Mouse (Mus musculus): ENCODE results near the gene Exoc6b. TPM values are rescaled to one million over a fixed set of nuclear protein-coding genes. Genes with fewer than 3 reads are reported as not detected.

Exoc6b gene
- total and polyA plus RNA-seq, 2 experiments from 2014 or later, result 8.0 to 10.2 TPM

DNA sequence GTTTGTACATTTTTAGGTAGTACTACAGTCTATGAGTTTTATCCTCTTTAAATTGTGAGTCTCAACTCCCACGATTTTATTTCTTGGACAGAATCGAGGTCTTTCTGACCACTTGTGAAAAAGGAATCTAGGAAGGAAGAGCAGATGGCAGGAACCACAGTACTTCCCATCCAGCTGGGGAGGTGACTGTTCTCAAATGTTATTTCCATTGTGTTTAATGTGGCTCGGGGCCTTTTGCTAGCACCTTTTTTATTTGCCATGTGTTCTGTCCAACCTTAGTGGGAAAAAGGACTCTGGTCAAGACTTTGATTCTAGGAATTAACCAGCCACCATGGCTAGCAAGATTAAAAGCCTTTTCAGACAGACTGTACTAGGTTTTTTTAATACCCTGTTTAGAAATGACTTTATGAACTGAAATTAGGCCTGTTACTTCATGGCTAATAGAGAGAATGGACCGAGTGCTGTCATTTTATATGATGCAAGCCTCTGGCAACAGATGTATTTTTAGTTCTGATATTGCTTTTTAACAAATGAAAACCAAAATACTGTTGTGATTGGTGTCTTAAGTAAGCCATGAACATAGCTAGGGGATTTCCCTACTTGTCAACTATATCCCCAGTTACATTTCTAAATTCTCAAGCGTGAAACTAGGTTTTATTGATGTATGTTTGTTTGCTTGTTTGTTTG, 104.4 kb downstream of the Exoc6b start:
- no peaks in the 10 kb centered on the region for H3K9me3 ChIP-seq (replicated peaks; ENCODE audit: control insufficient read depth, low read length)
- H3K9ac ChIP-seq (replicated peaks; ENCODE audit: low read depth, low read length), result no peak overlapping the region
- no peaks in the 10 kb centered on the region for H3K4me1 ChIP-seq (ENCODE audit: control insufficient read depth, insufficient read depth)
- no peak for ATAC-seq (ENCODE audit: insufficient read depth, low read depth)
- TF ChIP-seq CTCF (IDR thresholded peaks at IDR 0.05; ENCODE audit: low read depth), result no peak
- TF ChIP-seq EP300 (IDR thresholded peaks at IDR 0.05; ENCODE audit: low read depth), result no peak
- WGBS, result 73% methylated on average over 5 of the region's 5 CpGs
- DNase-seq (ENCODE audit: low spot score), result no peak
- H3K4me2 ChIP-seq (ENCODE audit: low read depth, low read length), result no peak overlapping the region
- no peak overlapping the region for H3K4me3 ChIP-seq (ENCODE audit: low read depth, low read length)
- no peaks in the 10 kb centered on the region for H3K27me3 ChIP-seq (ENCODE audit: control insufficient read depth, insufficient read depth, low read length)
- no peaks in the 10 kb centered on the region for H3K36me3 ChIP-seq (replicated peaks; ENCODE audit: control insufficient read depth, insufficient read depth, low read length)
- no peak overlapping the region for H3K27ac ChIP-seq (ENCODE audit: low read depth)

DNA sequence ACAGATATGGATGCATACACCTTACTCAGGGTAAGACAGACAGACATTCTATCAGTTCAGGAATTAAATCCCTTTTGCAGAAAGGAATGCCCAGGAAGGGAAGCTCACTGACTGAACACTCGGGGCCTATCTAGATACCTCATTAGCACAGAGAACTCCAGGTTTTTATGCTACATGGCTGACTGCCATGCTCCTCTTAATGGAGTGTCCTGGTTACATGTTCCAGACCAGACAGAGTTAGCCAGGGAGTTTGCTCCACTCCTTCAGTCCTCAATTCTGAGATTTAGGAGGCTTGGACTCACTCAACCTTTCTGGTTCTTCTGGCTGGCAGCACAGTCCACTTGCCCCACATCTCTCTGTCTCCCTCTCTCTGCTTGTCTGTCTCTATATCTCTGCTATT, 106.3 kb downstream of the Exoc6b start:
- 26% methylated on average over 1 of the region's 1 CpGs for WGBS
- no peak for ATAC-seq (ENCODE audit: insufficient read depth, low read depth)
- TF ChIP-seq CTCF (IDR thresholded peaks at IDR 0.05; ENCODE audit: low read depth) (no peak), EP300 (IDR thresholded peaks at IDR 0.05; ENCODE audit: low read depth) (no peak)

DNA sequence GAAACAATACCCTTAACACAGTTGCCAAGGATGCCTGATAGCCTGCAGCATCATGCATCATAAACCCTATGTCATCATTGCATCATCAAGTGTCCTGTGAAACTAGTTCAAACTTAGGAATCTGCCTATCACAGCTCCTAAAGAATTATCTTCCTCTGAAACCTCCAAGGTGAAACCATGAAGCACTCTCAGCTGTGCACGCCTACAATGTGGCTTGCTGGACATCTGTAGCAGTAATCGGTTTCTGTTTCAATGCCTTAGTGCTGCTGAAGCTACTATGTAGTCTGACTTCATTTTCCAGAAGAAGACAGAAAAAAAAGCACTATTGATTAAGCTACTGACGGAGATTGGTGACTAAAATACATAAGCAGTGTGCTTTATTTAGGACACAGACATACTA, 107.5 kb downstream of the Exoc6b start:
- Histone ChIP-seq H3K4me2 (ENCODE audit: low read depth, low read length) (no peak overlapping the region), H3K4me1 (ENCODE audit: control insufficient read depth, insufficient read depth) (no peaks in the 10 kb centered on the region), H3K9ac (replicated peaks; ENCODE audit: low read depth, low read length) (no peak overlapping the region), H3K4me3 (ENCODE audit: low read depth, low read length) (no peak overlapping the region), H3K9me3 (replicated peaks; ENCODE audit: control insufficient read depth, low read length) (no peaks in the 10 kb centered on the region), H3K36me3 (replicated peaks; ENCODE audit: control insufficient read depth, insufficient read depth, low read length) (no peaks in the 10 kb centered on the region), H3K27me3 (ENCODE audit: control insufficient read depth, insufficient read depth, low read length) (no peaks in the 10 kb centered on the region), H3K27ac (ENCODE audit: low read depth) (no peak overlapping the region)
- WGBS, result 88% methylated on average over 3 of the region's 3 CpGs
- no peak for ATAC-seq (ENCODE audit: insufficient read depth, low read depth)
- no peak for TF ChIP-seq CTCF (IDR thresholded peaks at IDR 0.05; ENCODE audit: low read depth)
- TF ChIP-seq EP300 (IDR thresholded peaks at IDR 0.05; ENCODE audit: low read depth), result no peak
- no peak for DNase-seq (ENCODE audit: low spot score)

More for the DNA sequence above, 106.3 kb downstream of the Exoc6b start:
- Histone ChIP-seq H3K4me3 (ENCODE audit: low read depth, low read length) (no peak overlapping the region), H3K4me1 (ENCODE audit: control insufficient read depth, insufficient read depth) (no peaks in the 10 kb centered on the region), H3K9me3 (replicated peaks; ENCODE audit: control insufficient read depth, low read length) (no peaks in the 10 kb centered on the region), H3K4me2 (ENCODE audit: low read depth, low read length) (no peak overlapping the region), H3K27ac (ENCODE audit: low read depth) (no peak overlapping the region), H3K9ac (replicated peaks; ENCODE audit: low read depth, low read length) (no peak overlapping the region), H3K36me3 (replicated peaks; ENCODE audit: control insufficient read depth, insufficient read depth, low read length) (no peaks in the 10 kb centered on the region), H3K27me3 (ENCODE audit: control insufficient read depth, insufficient read depth, low read length) (no peaks in the 10 kb centered on the region)
- no peak for DNase-seq (ENCODE audit: low spot score)

DNA sequence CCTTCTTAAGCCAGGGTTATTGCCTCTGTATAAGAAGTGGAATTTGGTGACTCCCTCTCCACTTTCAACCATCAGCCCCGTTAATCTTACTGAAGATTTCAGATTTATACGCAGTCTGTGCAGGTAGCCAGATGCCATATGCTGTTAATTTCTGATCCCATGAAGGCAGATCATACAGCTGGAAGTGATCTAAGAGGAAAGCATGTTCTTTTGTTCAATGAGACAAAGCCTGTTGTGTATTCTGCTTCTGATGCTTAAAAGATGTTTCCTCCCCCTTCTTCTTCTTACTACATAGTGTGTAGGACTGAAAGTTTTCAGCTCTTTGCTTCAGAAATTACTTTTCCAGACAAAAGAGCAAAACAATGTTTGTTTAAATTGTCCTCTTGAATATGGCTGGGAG, 109.8 kb downstream of the Exoc6b start:
- Histone ChIP-seq H3K27me3 (ENCODE audit: control insufficient read depth, insufficient read depth, low read length) (no peaks in the 10 kb centered on the region), H3K4me1 (ENCODE audit: control insufficient read depth, insufficient read depth) (no peaks in the 10 kb centered on the region), H3K9ac (replicated peaks; ENCODE audit: low read depth, low read length) (no peak overlapping the region), H3K36me3 (replicated peaks; ENCODE audit: control insufficient read depth, insufficient read depth, low read length) (no peaks in the 10 kb centered on the region), H3K4me2 (ENCODE audit: low read depth, low read length) (no peak overlapping the region), H3K27ac (ENCODE audit: low read depth) (no peak overlapping the region), H3K9me3 (replicated peaks; ENCODE audit: control insufficient read depth, low read length) (no peaks in the 10 kb centered on the region), H3K4me3 (ENCODE audit: low read depth, low read length) (no peak overlapping the region)
- no peak for ATAC-seq (ENCODE audit: insufficient read depth, low read depth)
- DNase-seq (ENCODE audit: low spot score), result no peak
- 83% methylated on average over 2 of the region's 2 CpGs for WGBS
- no peak for TF ChIP-seq CTCF (IDR thresholded peaks at IDR 0.05; ENCODE audit: low read depth)
- no peak for TF ChIP-seq EP300 (IDR thresholded peaks at IDR 0.05; ENCODE audit: low read depth)

DNA sequence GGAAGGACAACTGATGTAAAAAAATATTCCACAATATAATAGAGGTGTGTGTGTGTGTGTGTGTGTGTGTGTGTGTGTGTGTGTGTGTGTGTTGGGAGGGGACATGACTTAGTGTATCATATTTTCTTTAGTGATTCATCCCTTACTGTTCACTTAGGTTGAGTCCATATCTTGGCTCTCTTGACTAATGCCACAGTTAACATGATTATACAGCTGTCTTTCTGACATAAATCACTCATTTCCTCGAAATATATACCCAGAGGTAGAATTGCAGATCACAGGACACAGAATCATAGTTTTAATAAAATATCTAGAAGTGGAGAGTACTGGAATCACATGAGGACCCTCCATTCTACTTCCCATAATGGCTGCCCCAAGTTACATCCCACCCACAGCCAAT, 117.7 kb downstream of the Exoc6b start:
- TF ChIP-seq EP300 (IDR thresholded peaks at IDR 0.05; ENCODE audit: low read depth) (no peak), CTCF (IDR thresholded peaks at IDR 0.05; ENCODE audit: low read depth) (no peak)
- WGBS, result 76% methylated on average over 1 of the region's 1 CpGs
- Histone ChIP-seq H3K4me3 (ENCODE audit: low read depth, low read length) (no peak overlapping the region), H3K9ac (replicated peaks; ENCODE audit: low read depth, low read length) (no peak overlapping the region), H3K4me1 (ENCODE audit: control insufficient read depth, insufficient read depth) (no peaks in the 10 kb centered on the region), H3K36me3 (replicated peaks; ENCODE audit: control insufficient read depth, insufficient read depth, low read length) (no peaks in the 10 kb centered on the region), H3K27ac (ENCODE audit: low read depth) (no peak overlapping the region), H3K4me2 (ENCODE audit: low read depth, low read length) (no peak overlapping the region), H3K9me3 (replicated peaks; ENCODE audit: control insufficient read depth, low read length) (no peaks in the 10 kb centered on the region), H3K27me3 (ENCODE audit: control insufficient read depth, insufficient read depth, low read length) (no peaks in the 10 kb centered on the region)
- ATAC-seq (ENCODE audit: insufficient read depth, low read depth) (no peak), DNase-seq (ENCODE audit: low spot score) (no peak)

- Histone ChIP-seq H3K36me3 (replicated peaks; ENCODE audit: control insufficient read depth, insufficient read depth, low read length) (no peaks in the 10 kb centered on the region), H3K4me3 (ENCODE audit: low read depth, low read length) (no peak overlapping the region), H3K9me3 (replicated peaks; ENCODE audit: control insufficient read depth, low read length) (no peaks in the 10 kb centered on the region), H3K27ac (ENCODE audit: low read depth) (no peak overlapping the region), H3K9ac (replicated peaks; ENCODE audit: low read depth, low read length) (no peak overlapping the region), H3K4me1 (ENCODE audit: control insufficient read depth, insufficient read depth) (0 out of 2 replicates have a peak, but pooled peaks cover 3% of the 10 kb centered on the region), H3K27me3 (ENCODE audit: control insufficient read depth, insufficient read depth, low read length) (no peaks in the 10 kb centered on the region), H3K4me2 (ENCODE audit: low read depth, low read length) (no peak overlapping the region)
- TF ChIP-seq EP300 (IDR thresholded peaks at IDR 0.05; ENCODE audit: low read depth), result no peak
- no peak for TF ChIP-seq CTCF (IDR thresholded peaks at IDR 0.05; ENCODE audit: low read depth)
- 73% methylated on average over 3 of the region's 3 CpGs for WGBS
- no peak for DNase-seq (ENCODE audit: low spot score)
- no peak for ATAC-seq (ENCODE audit: insufficient read depth, low read depth)
Observed at GRCm38 (mm10) chr6:84946569-84946968, 122.7 kb downstream of the Exoc6b start.

Measured in heart, postnatal 0 days (tissue).